Mouse (Mus musculus) bone marrow macrophage, adult 2 months (primary cell): Measurements from ENCODE around the gene Reep1. TPM values are rescaled to one million over a fixed set of nuclear protein-coding genes. Genes with fewer than 3 reads are reported as not detected.

ENCODE experiments used
- H3K27ac ChIP-seq: 2 replicates; pipeline ENCODE4 v1.5.1; 2012; ENCODE audit warnings: low read depth, low read length; ENCODE audit not compliant: insufficient read depth
- H3K4me1 ChIP-seq: 2 replicates; pipeline ENCODE4 v1.6.1; 2012; ENCODE audit warnings: low read length; ENCODE audit not compliant: control insufficient read depth, insufficient read depth
- H3K4me3 ChIP-seq: 2 replicates; pipeline ENCODE4 v1.5.1; 2012; ENCODE audit warnings: mild to moderate bottlenecking, low read length, moderate library complexity; ENCODE audit not compliant: insufficient read depth
- CTCF ChIP-seq: IDR thresholded peaks from 2 replicates; pipeline ENCODE4 v1.5.1; 2012; ENCODE audit warnings: low read depth, mild to moderate bottlenecking, low read length, moderate library complexity
- POLR2A ChIP-seq: IDR thresholded peaks from 2 replicates; pipeline ENCODE4 v1.6.1; 2012; ENCODE audit warnings: mild to moderate bottlenecking, low read depth, low read length, borderline replicate concordance
- polyA plus RNA-seq: library from polyadenylated mRNA; stranded (reverse); fragments of >200 nt; gene quantifications from 2 replicates; pipeline ENCODE4 v1.2.4, GENCODE M21; 2012; ENCODE audit not compliant: missing spikeins, insufficient read depth, insufficient read length

Gene Reep1
- not detected in 2 replicates for polyA plus RNA-seq

- TF ChIP-seq CTCF, result no peak
- TF ChIP-seq POLR2A, result no peak
- Histone ChIP-seq H3K4me3 (peak within 1 kb of the TSS; percentile 24), H3K4me1 (no peaks in the 10 kb centered on the region), H3K27ac (no peak within 1 kb of the TSS)
Observed at GRCm38 (mm10) chr6:71707511-71708501, at the start of gene Reep1. Gene Reep1 (plus strand): TSS chr6:71707561.

- TF ChIP-seq CTCF, result no peak
- no peak for TF ChIP-seq POLR2A
- Histone ChIP-seq H3K4me1 (peaks cover 8% of the 10 kb centered on the region), H3K4me3 (no peak overlapping the region), H3K27ac (no peak overlapping the region)
Observed at GRCm38 (mm10) chr6:71658290-71658689, 49.1 kb upstream of the Reep1 start.

GRCm38 (mm10) chr6:71664511-71664910, 42.9 kb upstream of the Reep1 start:
- Histone ChIP-seq H3K27ac (no peak overlapping the region), H3K4me1 (no peaks in the 10 kb centered on the region), H3K4me3 (no peak overlapping the region)
- TF ChIP-seq CTCF (no peak), POLR2A (no peak)

- Histone ChIP-seq H3K4me1 (no peaks in the 10 kb centered on the region), H3K4me3 (no peak overlapping the region), H3K27ac (no peak overlapping the region)
- TF ChIP-seq CTCF (peak; percentile 45; the same call in 1 of the 2 replicates), POLR2A (no peak)
Observed at GRCm38 (mm10) chr6:71673166-71673565, 34.2 kb upstream of the Reep1 start.

- no peak for TF ChIP-seq CTCF
- TF ChIP-seq POLR2A, result no peak
- Histone ChIP-seq H3K4me3 (no peak overlapping the region), H3K27ac (no peak overlapping the region), H3K4me1 (no peaks in the 10 kb centered on the region)
Observed at GRCm38 (mm10) chr6:71678891-71679290, 28.5 kb upstream of the Reep1 start.

GRCm38 (mm10) chr6:71695150-71695549, 12.2 kb upstream of the Reep1 start:
- Histone ChIP-seq H3K4me3 (no peak overlapping the region), H3K27ac (no peak overlapping the region), H3K4me1 (no peaks in the 10 kb centered on the region)
- no peak for TF ChIP-seq CTCF
- TF ChIP-seq POLR2A, result no peak

- no peak overlapping the region for H3K27ac ChIP-seq
- no peak overlapping the region for H3K4me3 ChIP-seq
- TF ChIP-seq CTCF (no peak), POLR2A (no peak)
- H3K4me1 ChIP-seq, result no peaks in the 10 kb centered on the region
Observed at GRCm38 (mm10) chr6:71695599-71695998, 11.8 kb upstream of the Reep1 start.

- Histone ChIP-seq H3K4me3 (no peak overlapping the region), H3K4me1 (no peaks in the 10 kb centered on the region), H3K27ac (no peak overlapping the region)
- TF ChIP-seq POLR2A, result no peak
- TF ChIP-seq CTCF, result no peak
Observed at GRCm38 (mm10) chr6:71706871-71707270, 490 bp upstream of the Reep1 start.

GRCm38 (mm10) chr6:71708528-71708927, 1.2 kb downstream of the Reep1 start:
- Histone ChIP-seq H3K4me3 (no peak overlapping the region), H3K27ac (no peak overlapping the region), H3K4me1 (no peaks in the 10 kb centered on the region)
- TF ChIP-seq POLR2A (no peak), CTCF (no peak)

- TF ChIP-seq CTCF (no peak), POLR2A (no peak)
- H3K4me1 ChIP-seq, result peaks cover 2% of the 10 kb centered on the region; the same call in 1 of the 2 replicates
- no peak overlapping the region for H3K4me3 ChIP-seq
- no peak overlapping the region for H3K27ac ChIP-seq
Observed at GRCm38 (mm10) chr6:71710323-71710722, 3.0 kb downstream of the Reep1 start.
